Mouse (Mus musculus): ENCODE measurements around the gene Trmt61a. TPM values are rescaled to one million over a fixed set of nuclear protein-coding genes. Genes with fewer than 3 reads are reported as not detected.

The Trmt61a gene
- polyA plus RNA-seq, 1 experiment, result 40.6 TPM

- TF ChIP-seq POLR2A (IDR thresholded peaks at IDR 0.05; ENCODE audit: low read depth, low read length), result no peak
- TF ChIP-seq CTCF (IDR thresholded peaks at IDR 0.05; ENCODE audit: extremely low read depth, insufficient read depth, insufficient read length, insufficient replicate concordance), result no peak
- H3K27ac ChIP-seq (ENCODE audit: insufficient read depth, low read length), result no peak overlapping the region
- no peak overlapping the region for H3K4me3 ChIP-seq (ENCODE audit: extremely low read depth, insufficient read depth, insufficient read length)
- WGBS, result 82% methylated on average over 9 of the region's 9 CpGs
- DNase-seq (ENCODE audit: low read depth in 1 of 2, low spot score in 2 of 2), result no peak
- no peaks in the 10 kb centered on the region for H3K27me3 ChIP-seq (ENCODE audit: control insufficient read depth, insufficient read depth, low read length)
- H3K36me3 ChIP-seq (ENCODE audit: control insufficient read depth, insufficient read depth, low read length), result no peaks in the 10 kb centered on the region
- no peaks in the 10 kb centered on the region for H3K4me1 ChIP-seq (ENCODE audit: control insufficient read depth, insufficient read depth, insufficient read length)
These were observed 23.1 kb downstream of the Trmt61a start for GRCm38 (mm10) chr12:111700920-111701458.

GRCm38 (mm10) chr12:111703301-111703700, 25.4 kb downstream of the Trmt61a start:
- Histone ChIP-seq H3K4me3 (ENCODE audit: extremely low read depth, insufficient read depth, insufficient read length) (no peak overlapping the region), H3K27me3 (ENCODE audit: control insufficient read depth, insufficient read depth, low read length) (no peaks in the 10 kb centered on the region), H3K27ac (ENCODE audit: insufficient read depth, low read length) (no peak overlapping the region), H3K36me3 (ENCODE audit: control insufficient read depth, insufficient read depth, low read length) (peaks cover 1% of the 10 kb centered on the region; the same call in 1 of the 2 replicates), H3K4me1 (ENCODE audit: control insufficient read depth, insufficient read depth, insufficient read length) (no peaks in the 10 kb centered on the region)
- no peak for TF ChIP-seq CTCF (IDR thresholded peaks at IDR 0.05; ENCODE audit: extremely low read depth, insufficient read depth, insufficient read length, insufficient replicate concordance)
- TF ChIP-seq POLR2A (IDR thresholded peaks at IDR 0.05; ENCODE audit: low read depth, low read length), result no peak
- WGBS, result 62% methylated on average over 3 of the region's 3 CpGs
- no peak for DNase-seq (ENCODE audit: low read depth in 1 of 2, low spot score in 2 of 2)

GRCm38 (mm10) chr12:111704609-111705008, 26.7 kb downstream of the Trmt61a start:
- Histone ChIP-seq H3K36me3 (ENCODE audit: control insufficient read depth, insufficient read depth, low read length) (peaks cover 2% of the 10 kb centered on the region; the same call in 1 of the 2 replicates), H3K4me3 (ENCODE audit: extremely low read depth, insufficient read depth, insufficient read length) (no peak overlapping the region), H3K4me1 (ENCODE audit: control insufficient read depth, insufficient read depth, insufficient read length) (no peaks in the 10 kb centered on the region), H3K27ac (ENCODE audit: insufficient read depth, low read length) (peak overlapping the region; percentile 22; the same call in 1 of the 2 replicates), H3K27me3 (ENCODE audit: control insufficient read depth, insufficient read depth, low read length) (no peaks in the 10 kb centered on the region)
- WGBS, result 81% methylated on average over 9 of the region's 9 CpGs
- TF ChIP-seq CTCF (IDR thresholded peaks at IDR 0.05; ENCODE audit: extremely low read depth, insufficient read depth, insufficient read length, insufficient replicate concordance) (no peak), POLR2A (IDR thresholded peaks at IDR 0.05; ENCODE audit: low read depth, low read length) (no peak)
- no peak for DNase-seq (ENCODE audit: low read depth in 1 of 2, low spot score in 2 of 2)

GRCm38 (mm10) chr12:111705186-111705973, 27.5 kb downstream of the Trmt61a start:
- no peaks in the 10 kb centered on the region for H3K4me1 ChIP-seq (ENCODE audit: control insufficient read depth, insufficient read depth, insufficient read length)
- no peak overlapping the region for H3K4me3 ChIP-seq (ENCODE audit: extremely low read depth, insufficient read depth, insufficient read length)
- WGBS, result 81% methylated on average over 15 of the region's 15 CpGs
- DNase-seq (ENCODE audit: low read depth in 1 of 2, low spot score in 2 of 2), result no peak
- H3K27me3 ChIP-seq (ENCODE audit: control insufficient read depth, insufficient read depth, low read length), result no peaks in the 10 kb centered on the region
- peaks cover 8% of the 10 kb centered on the region; the same call in 1 of the 2 replicates for H3K36me3 ChIP-seq (ENCODE audit: control insufficient read depth, insufficient read depth, low read length)
- peak overlapping the region; percentile 43; the same call in 1 of the 2 replicates for H3K27ac ChIP-seq (ENCODE audit: insufficient read depth, low read length)
- TF ChIP-seq POLR2A (IDR thresholded peaks at IDR 0.05; ENCODE audit: low read depth, low read length), result no peak
- no peak for TF ChIP-seq CTCF (IDR thresholded peaks at IDR 0.05; ENCODE audit: extremely low read depth, insufficient read depth, insufficient read length, insufficient replicate concordance)

GRCm38 (mm10) chr12:111708181-111708580, 30.3 kb downstream of the Trmt61a start:
- no peak overlapping the region for H3K27ac ChIP-seq (ENCODE audit: insufficient read depth, low read length)
- whole genome bisulfite sequencing, result 71% methylated on average over 4 of the region's 4 CpGs
- peaks cover 12% of the 10 kb centered on the region for H3K36me3 ChIP-seq (ENCODE audit: control insufficient read depth, insufficient read depth, low read length)
- H3K4me1 ChIP-seq (ENCODE audit: control insufficient read depth, insufficient read depth, insufficient read length), result peaks cover 8% of the 10 kb centered on the region; the same call in 1 of the 2 replicates
- no peak for DNase-seq (ENCODE audit: low read depth in 1 of 2, low spot score in 2 of 2)
- H3K4me3 ChIP-seq (ENCODE audit: extremely low read depth, insufficient read depth, insufficient read length), result no peak overlapping the region
- TF ChIP-seq CTCF (IDR thresholded peaks at IDR 0.05; ENCODE audit: extremely low read depth, insufficient read depth, insufficient read length, insufficient replicate concordance) (no peak), POLR2A (IDR thresholded peaks at IDR 0.05; ENCODE audit: low read depth, low read length) (no peak)
- H3K27me3 ChIP-seq (ENCODE audit: control insufficient read depth, insufficient read depth, low read length), result no peaks in the 10 kb centered on the region

GRCm38 (mm10) chr12:111710091-111710490, 32.2 kb downstream of the Trmt61a start:
- 93% methylated on average over 10 of the region's 10 CpGs for whole genome bisulfite sequencing

More at GRCm38 (mm10) chr12:111710091-111710490, 32.2 kb downstream of the Trmt61a start:
- Histone ChIP-seq H3K4me3 (ENCODE audit: extremely low read depth, insufficient read depth, insufficient read length) (no peak overlapping the region), H3K27ac (ENCODE audit: insufficient read depth, low read length) (no peak overlapping the region), H3K36me3 (ENCODE audit: control insufficient read depth, insufficient read depth, low read length) (peaks cover 12% of the 10 kb centered on the region), H3K27me3 (ENCODE audit: control insufficient read depth, insufficient read depth, low read length) (no peaks in the 10 kb centered on the region), H3K4me1 (ENCODE audit: control insufficient read depth, insufficient read depth, insufficient read length) (peaks cover 8% of the 10 kb centered on the region; the same call in 1 of the 2 replicates)
- DNase-seq (ENCODE audit: low read depth in 1 of 2, low spot score in 2 of 2), result no peak
- TF ChIP-seq CTCF (IDR thresholded peaks at IDR 0.05; ENCODE audit: extremely low read depth, insufficient read depth, insufficient read length, insufficient replicate concordance) (no peak), POLR2A (IDR thresholded peaks at IDR 0.05; ENCODE audit: low read depth, low read length) (no peak)
